Mouse (Mus musculus) heart, embryonic 11.5 days (tissue): ENCODE measurements around the gene AI837181. TPM values are rescaled to one million over a fixed set of nuclear protein-coding genes. Genes with fewer than 3 reads are reported as not detected.

ENCODE experiments used
- ATAC-seq: fragments of 200-750 bp; cut with Nextera tagmentation; replicated peaks from 2 replicates; pipeline ENCODE4 v1.8.0; 2017; ENCODE audit warnings: moderate library complexity; ENCODE audit not compliant: insufficient number of reproducible peaks, low FRiP score, low TSS enrichment
- H3K27ac ChIP-seq: fragments of 300-500 bp; sonication (generic); 2 replicates; pipeline ENCODE4 v1.5.1; 2014; ENCODE audit warnings: mild to moderate bottlenecking, low read depth, low read length
- H3K27me3 ChIP-seq: fragments of 300-500 bp; sonication (generic); 2 replicates; pipeline ENCODE4 v1.6.1; 2014; ENCODE audit warnings: mild to moderate bottlenecking, low read length, mixed read lengths; ENCODE audit not compliant: control insufficient read depth, insufficient read depth
- H3K36me3 ChIP-seq: fragments of 300-500 bp; sonication (generic); 2 replicates; pipeline ENCODE4 v1.6.1; 2014; ENCODE audit warnings: mild to moderate bottlenecking, low read length, moderate library complexity, mixed read lengths; ENCODE audit not compliant: control insufficient read depth, insufficient read depth
- H3K4me1 ChIP-seq: fragments of 300-500 bp; sonication (generic); 2 replicates; pipeline ENCODE4 v1.6.1; 2014; ENCODE audit warnings: low read length; ENCODE audit not compliant: control insufficient read depth, insufficient read depth
- H3K4me2 ChIP-seq: fragments of 300-500 bp; sonication (generic); 2 replicates; pipeline ENCODE4 v1.6.1; 2014; ENCODE audit warnings: mild to moderate bottlenecking, moderate library complexity
- H3K4me3 ChIP-seq: fragments of 300-500 bp; sonication (generic); 2 replicates; pipeline ENCODE4 v1.5.1; 2014; ENCODE audit warnings: low read depth, low read length
- H3K9ac ChIP-seq: fragments of 300-500 bp; sonication (generic); 2 replicates; pipeline ENCODE4 v1.6.1; 2014; ENCODE audit warnings: mild to moderate bottlenecking, low read depth, low read length, moderate library complexity
- H3K9me3 ChIP-seq: fragments of 300-500 bp; sonication (generic); replicated peaks from 2 replicates; pipeline ENCODE4 v1.6.1; 2016; ENCODE audit warnings: low read length; ENCODE audit not compliant: control insufficient read depth
- WGBS: fragments of 180-500 bp; shearing (Covaris S2); extraction: QIAGEN DNeasy Blood & Tissue Kit; methylation state at CpG from one replicate; pipeline ENCODE4 v1.1.7; 2014; ENCODE audit not compliant: insufficient replicate concordance; 5-methylcytosine and 5-hydroxymethylcytosine counted together
- polyA plus RNA-seq: library from polyadenylated mRNA; unstranded; fragments of >200 nt; fragmentation: Nextera tagmentation; extraction: Ambion mirVana; gene quantifications from 2 replicates; pipeline ENCODE4 v1.2.1, GENCODE M21; 2014

Gene AI837181
- polyA plus RNA-seq, 1 experiment from 2014 or later: 27.4 TPM

- H3K27ac ChIP-seq: no peak overlapping the region
- H3K4me2 ChIP-seq: no peak overlapping the region
- 93% methylated on average over 6 of the region's 6 CpGs for WGBS
- no peak overlapping the region for H3K4me3 ChIP-seq
- no peaks in the 10 kb centered on the region for H3K9me3 ChIP-seq
- no peak overlapping the region for H3K9ac ChIP-seq
- no peak for ATAC-seq
- H3K36me3 ChIP-seq: peaks cover 9% of the 10 kb centered on the region; the same call in 1 of the 2 replicates
- no peaks in the 10 kb centered on the region for H3K27me3 ChIP-seq
- H3K4me1 ChIP-seq: peaks cover 9% of the 10 kb centered on the region
These were observed 4.4 kb upstream of the AI837181 start for GRCm38 (mm10) chr19:5420579-5420978.

- no peak overlapping the region for H3K9ac ChIP-seq
- H3K9me3 ChIP-seq: no peaks in the 10 kb centered on the region
- H3K4me2 ChIP-seq: no peak overlapping the region
- H3K27ac ChIP-seq: no peak overlapping the region
- H3K4me1 ChIP-seq: peaks cover 19% of the 10 kb centered on the region
- peaks cover 14% of the 10 kb centered on the region; the same call in 1 of the 2 replicates for H3K36me3 ChIP-seq
- H3K27me3 ChIP-seq: no peaks in the 10 kb centered on the region
- WGBS: 87% methylated on average over 5 of the region's 5 CpGs
- no peak overlapping the region for H3K4me3 ChIP-seq
- no peak for ATAC-seq
These were observed 3.2 kb upstream of the AI837181 start for GRCm38 (mm10) chr19:5421784-5422183.

- Histone ChIP-seq H3K27ac (no peak overlapping the region), H3K27me3 (no peaks in the 10 kb centered on the region), H3K36me3 (peaks cover 16% of the 10 kb centered on the region; the same call in 1 of the 2 replicates), H3K9me3 (no peaks in the 10 kb centered on the region), H3K4me1 (peaks cover 19% of the 10 kb centered on the region), H3K9ac (no peak overlapping the region), H3K4me2 (no peak overlapping the region), H3K4me3 (no peak overlapping the region)
- WGBS: 85% methylated on average over 10 of the region's 10 CpGs
- ATAC-seq: no peak
These were observed 2.7 kb upstream of the AI837181 start for GRCm38 (mm10) chr19:5422267-5422666.

GRCm38 (mm10) chr19:5422895-5423443 is 2.0 kb upstream of the AI837181 start:
- Histone ChIP-seq H3K27ac (no peak overlapping the region), H3K9me3 (no peaks in the 10 kb centered on the region), H3K4me2 (no peak overlapping the region), H3K27me3 (no peaks in the 10 kb centered on the region), H3K9ac (peak overlapping the region; percentile 95; the same call in 1 of the 2 replicates), H3K36me3 (peaks cover 16% of the 10 kb centered on the region; the same call in 1 of the 2 replicates), H3K4me3 (0 out of 2 replicates have a peak overlapping the region, but pooled peaks have one; percentile 82), H3K4me1 (peaks cover 19% of the 10 kb centered on the region)
- 87% methylated on average over 9 of the region's 9 CpGs for WGBS
- no peak for ATAC-seq

- no peaks in the 10 kb centered on the region for H3K9me3 ChIP-seq
- no peaks in the 10 kb centered on the region for H3K27me3 ChIP-seq
- peak overlapping the region; percentile 93 for H3K4me2 ChIP-seq
- H3K27ac ChIP-seq: no peak overlapping the region
- peaks cover 19% of the 10 kb centered on the region for H3K4me1 ChIP-seq
- no peak for ATAC-seq
- peak overlapping the region; percentile 82 for H3K4me3 ChIP-seq
- peaks cover 16% of the 10 kb centered on the region; the same call in 1 of the 2 replicates for H3K36me3 ChIP-seq
- peak overlapping the region; percentile 95 for H3K9ac ChIP-seq
- 57% methylated on average over 12 of the region's 12 CpGs for WGBS
These were observed 1.4 kb upstream of the AI837181 start for GRCm38 (mm10) chr19:5423561-5423960.

GRCm38 (mm10) chr19:5424092-5424781 is 707 bp upstream of the AI837181 start:
- WGBS: under 1% methylated on average over 31 of the region's 48 CpGs

GRCm38 (mm10) chr19:5425906-5426565 is 1.1 kb downstream of the AI837181 start:
- Histone ChIP-seq H3K9ac (peak overlapping the region; percentile 95), H3K27me3 (no peaks in the 10 kb centered on the region), H3K4me3 (peak overlapping the region; percentile 82), H3K9me3 (no peaks in the 10 kb centered on the region), H3K4me2 (peak overlapping the region; percentile 66), H3K4me1 (peaks cover 19% of the 10 kb centered on the region), H3K36me3 (peaks cover 11% of the 10 kb centered on the region; the same call in 1 of the 2 replicates), H3K27ac (peak overlapping the region; percentile 92; the same call in 1 of the 2 replicates)
- 88% methylated on average over 18 of the region's 18 CpGs for WGBS
- ATAC-seq: no peak

More at GRCm38 (mm10) chr19:5424092-5424781, 707 bp upstream of the AI837181 start:
- peak overlapping the region; percentile 95 for H3K9ac ChIP-seq
- peak overlapping the region; percentile 82 for H3K4me3 ChIP-seq
- no peaks in the 10 kb centered on the region for H3K27me3 ChIP-seq
- peak; percentile 51 for ATAC-seq
- peak overlapping the region; percentile 92 for H3K27ac ChIP-seq
- H3K4me2 ChIP-seq: peak overlapping the region; percentile 93
- peaks cover 19% of the 10 kb centered on the region for H3K4me1 ChIP-seq
- no peaks in the 10 kb centered on the region for H3K9me3 ChIP-seq
- H3K36me3 ChIP-seq: peaks cover 16% of the 10 kb centered on the region; the same call in 1 of the 2 replicates

GRCm38 (mm10) chr19:5426640-5427290 is 1.8 kb downstream of the AI837181 start:
- Histone ChIP-seq H3K27ac (no peak overlapping the region), H3K27me3 (no peaks in the 10 kb centered on the region), H3K9ac (no peak overlapping the region), H3K36me3 (peaks cover 11% of the 10 kb centered on the region; the same call in 1 of the 2 replicates), H3K4me2 (peak overlapping the region; percentile 66), H3K4me3 (peak overlapping the region; percentile 82; the same call in 1 of the 2 replicates), H3K4me1 (peaks cover 19% of the 10 kb centered on the region), H3K9me3 (no peaks in the 10 kb centered on the region)
- WGBS: 90% methylated on average over 13 of the region's 13 CpGs
- no peak for ATAC-seq
